Mouse (Mus musculus): Measurements from ENCODE around the gene Tacc2.
"Not testable (repeated sequence)": the region's sequence is repeated elsewhere in the genome, so short reads cannot be mapped to it uniquely, and the experiment has no call there.

Gene Tacc2

DNA sequence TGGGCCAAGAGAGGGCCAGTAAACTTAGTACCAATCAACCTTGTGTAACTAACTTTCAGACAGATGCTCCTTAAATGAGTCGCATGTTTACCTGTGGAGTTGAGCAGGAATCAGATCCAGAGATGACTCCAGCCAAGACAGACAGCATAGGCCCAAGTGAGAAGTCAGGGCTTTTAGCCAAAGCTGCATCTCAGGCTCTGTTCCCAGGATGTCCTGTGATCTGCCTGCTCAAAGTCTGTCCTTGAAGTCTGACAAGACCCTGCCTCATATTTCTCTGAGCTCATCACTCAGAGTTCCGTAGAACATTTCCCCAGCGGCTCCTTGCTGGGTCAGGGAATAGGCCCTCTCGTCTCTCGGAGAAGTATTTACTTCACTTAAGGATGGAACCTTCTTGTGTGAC, 73.4 kb downstream of the Tacc2 start:
- no peak for DNase-seq (ENCODE audit: low spot score in 2 of 2)

GRCm38 (mm10) chr7:130653036-130653555, 75.9 kb downstream of the Tacc2 start:
- no peak for DNase-seq (ENCODE audit: low spot score in 2 of 2)

- DNase-seq (ENCODE audit: low spot score in 2 of 2) = no peak
Observed at GRCm38 (mm10) chr7:130654562-130654961, 77.3 kb downstream of the Tacc2 start.

GRCm38 (mm10) chr7:130656965-130657364, 79.7 kb downstream of the Tacc2 start:
- no peak for DNase-seq (ENCODE audit: low spot score in 2 of 2)

DNA sequence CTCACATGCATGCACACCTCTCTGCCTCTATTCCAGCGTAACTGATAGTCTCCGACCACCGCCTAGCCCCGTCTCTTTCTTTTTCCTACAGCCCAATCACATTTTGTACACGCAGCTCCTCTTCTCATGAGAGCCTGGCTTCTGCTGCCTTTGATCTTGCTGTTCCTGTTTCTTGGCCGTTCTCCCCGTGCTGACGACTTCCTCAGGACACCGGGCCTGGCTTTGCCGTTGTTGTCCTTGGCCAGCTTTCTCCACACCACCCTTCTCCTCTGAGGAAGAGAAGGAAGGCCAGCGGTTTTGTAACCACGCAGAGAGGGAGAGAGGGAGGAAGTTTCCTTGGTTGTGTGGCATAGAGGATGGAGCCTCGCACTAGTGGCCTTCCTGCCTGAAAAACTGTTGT, 80.5 kb downstream of the Tacc2 start:
- DNase-seq (ENCODE audit: low spot score in 2 of 2) = no peak

DNA sequence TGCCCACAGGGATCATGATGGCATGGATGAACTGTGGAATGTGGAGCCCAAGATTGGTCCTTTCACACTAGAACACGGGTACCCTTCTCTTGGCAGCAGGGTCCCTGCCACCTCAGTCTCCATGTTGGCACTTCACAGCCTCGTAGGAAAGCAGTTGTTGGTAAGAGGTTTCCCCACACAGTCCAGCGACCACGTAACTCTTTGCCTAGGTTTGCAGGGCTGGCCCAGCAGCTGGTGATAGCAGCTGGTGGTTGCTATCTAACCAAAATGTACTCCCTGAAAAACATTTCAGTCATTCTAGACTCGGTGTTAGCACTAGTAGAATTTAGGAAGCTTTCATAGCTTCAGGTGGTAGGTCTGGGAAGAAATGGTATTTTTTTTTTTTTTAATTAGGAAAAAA, 81.9 kb downstream of the Tacc2 start:
- no peak for DNase-seq (ENCODE audit: low spot score in 2 of 2)

- no peak for DNase-seq (ENCODE audit: low spot score in 2 of 2)
Observed at GRCm38 (mm10) chr7:130662250-130662649, 85.0 kb downstream of the Tacc2 start.

DNA sequence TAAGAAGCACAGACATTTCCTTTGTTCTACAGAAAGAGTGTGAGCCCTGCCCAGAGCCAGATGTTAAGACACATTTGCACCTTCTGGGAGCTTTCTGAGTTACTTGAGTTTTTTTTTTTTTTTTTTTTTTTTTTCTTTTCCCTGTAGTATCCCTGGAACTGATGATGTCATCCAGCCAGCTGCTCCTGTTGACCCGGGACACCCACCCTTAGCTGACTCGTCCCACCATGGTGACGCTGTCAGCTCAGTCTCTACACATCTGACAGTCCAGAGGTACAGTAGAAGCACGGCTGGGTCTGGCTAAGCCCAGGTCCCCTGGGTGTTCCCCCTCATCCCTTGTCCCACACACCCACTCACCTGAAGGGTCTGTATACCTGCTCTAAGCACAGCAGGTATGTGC, 85.6 kb downstream of the Tacc2 start:
- DNase-seq (ENCODE audit: low spot score in 2 of 2) = no peak

GRCm38 (mm10) chr7:130664037-130664436, 86.8 kb downstream of the Tacc2 start:
- DNase-seq (ENCODE audit: low spot score in 2 of 2) = no peak

- no peak for DNase-seq (ENCODE audit: low spot score in 2 of 2)
Observed at GRCm38 (mm10) chr7:130664629-130665028, 87.4 kb downstream of the Tacc2 start.

DNA sequence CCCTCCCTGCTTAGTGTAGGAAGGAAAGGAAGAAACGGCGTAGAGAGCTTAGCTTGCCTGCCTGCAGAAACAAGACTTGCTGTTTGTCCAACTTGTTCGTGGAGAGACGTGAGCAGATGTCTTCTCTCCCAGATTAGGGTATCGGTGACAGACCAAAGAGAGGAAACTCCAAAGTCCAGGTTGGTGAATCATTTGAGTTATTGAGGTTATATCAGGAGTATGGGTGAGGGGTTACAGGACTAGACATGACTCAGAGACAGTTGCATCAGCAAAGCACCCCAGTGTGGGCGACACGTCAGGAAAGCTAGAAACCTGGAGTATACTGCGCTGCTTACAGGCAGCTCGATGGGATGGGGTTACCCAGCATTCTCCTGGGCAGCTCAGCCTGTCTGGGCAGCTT, 88.1 kb downstream of the Tacc2 start:
- no peak for DNase-seq (ENCODE audit: low spot score in 2 of 2)

GRCm38 (mm10) chr7:130668013-130668412, 90.8 kb downstream of the Tacc2 start:
- DNase-seq (ENCODE audit: low spot score in 2 of 2) = not testable (repeated sequence)

DNA sequence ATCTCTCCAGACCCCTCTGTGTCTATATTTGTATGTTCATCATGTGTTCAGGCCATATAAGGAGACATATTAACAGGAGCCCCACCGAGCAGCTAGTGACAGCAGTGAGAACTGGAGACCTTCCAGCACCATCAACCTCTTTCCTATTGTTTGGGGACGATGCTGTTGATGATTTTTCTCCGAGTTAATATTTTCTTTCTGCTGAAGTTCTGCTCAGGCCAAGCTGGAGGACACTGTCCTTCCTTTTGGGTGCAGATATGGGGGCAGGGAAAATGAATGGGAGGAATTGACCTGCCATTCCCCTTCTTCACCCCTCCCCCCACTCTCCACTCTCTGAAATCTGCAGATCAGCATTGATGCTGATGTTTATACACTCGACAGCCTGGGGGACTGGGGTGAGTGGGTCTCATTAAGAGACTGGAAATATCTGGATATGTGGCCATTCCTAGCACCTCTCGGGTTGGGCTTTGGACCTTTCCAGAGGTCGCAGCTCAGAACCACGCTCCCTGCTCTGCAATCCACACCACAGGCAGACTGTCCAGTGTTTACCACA, 91.6 kb downstream of the Tacc2 start:
- no peak for DNase-seq (ENCODE audit: low spot score in 2 of 2)

DNA sequence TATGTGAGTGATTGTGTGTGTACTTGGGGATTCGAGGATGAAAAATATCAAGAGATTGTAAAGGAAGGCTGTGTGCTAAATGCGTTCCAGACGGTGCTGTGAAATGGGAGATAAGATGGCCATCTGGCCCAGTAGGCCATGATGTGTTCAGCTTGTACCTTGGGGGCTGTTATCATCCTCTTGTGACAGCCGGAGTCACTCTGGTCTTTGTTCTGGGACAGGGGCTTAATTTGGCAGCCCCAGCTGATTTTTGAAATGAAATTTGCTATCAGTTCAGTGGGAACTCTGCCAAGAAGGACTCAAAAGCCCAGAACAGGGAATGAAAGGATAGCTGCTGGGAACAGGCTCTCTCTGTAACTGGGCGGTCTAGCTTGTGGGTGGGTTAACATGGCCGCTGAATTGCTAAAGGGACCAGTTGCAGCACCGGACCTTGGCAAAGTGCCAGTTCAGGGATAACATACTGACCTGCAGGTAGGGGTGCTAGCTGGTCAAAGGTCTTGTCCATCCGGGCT, 92.2 kb downstream of the Tacc2 start:
- DNase-seq (ENCODE audit: low spot score in 2 of 2) = no peak

DNA sequence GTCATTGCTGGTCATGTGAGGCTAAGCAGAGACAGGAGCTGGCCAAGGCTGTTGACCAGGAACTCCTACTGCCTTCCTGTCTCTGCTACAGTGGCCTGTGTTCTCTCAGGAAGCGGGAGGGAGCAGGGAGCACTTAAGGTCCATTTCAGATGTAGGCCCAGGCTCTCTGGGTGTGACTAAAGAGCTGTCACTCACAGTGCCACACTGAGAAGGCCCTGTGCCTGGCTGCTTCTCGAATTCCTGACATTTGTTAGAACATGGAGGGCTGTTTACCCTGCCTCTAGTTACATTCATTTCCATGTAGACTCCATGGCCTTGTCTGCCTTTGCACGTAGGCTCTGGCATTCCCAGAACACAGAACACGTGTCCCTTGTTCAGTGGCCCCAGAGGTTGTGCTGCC, 93.1 kb downstream of the Tacc2 start:
- no peak for DNase-seq (ENCODE audit: low spot score in 2 of 2)

DNA sequence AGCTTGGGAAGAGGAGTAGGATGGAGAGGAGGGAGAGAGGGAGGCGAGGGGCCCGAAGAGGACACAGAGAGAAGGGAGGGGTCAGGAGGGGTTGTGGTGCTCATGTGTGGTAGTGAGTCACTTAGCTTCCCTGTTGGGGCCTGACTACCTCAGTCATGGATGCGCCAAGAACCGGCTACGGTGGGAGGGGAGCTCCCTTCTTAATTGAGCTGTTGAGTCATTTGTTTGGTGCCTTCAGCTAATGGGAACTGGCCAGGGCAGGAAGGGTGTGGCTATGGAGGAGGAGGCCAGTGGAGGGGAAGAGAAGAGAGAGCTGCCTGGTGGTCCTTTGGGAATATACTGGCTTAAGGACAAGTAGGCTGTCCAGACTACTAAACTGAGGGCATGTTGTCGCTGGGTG, 94.1 kb downstream of the Tacc2 start:
- DNase-seq (ENCODE audit: low spot score in 2 of 2) = no peak

DNA sequence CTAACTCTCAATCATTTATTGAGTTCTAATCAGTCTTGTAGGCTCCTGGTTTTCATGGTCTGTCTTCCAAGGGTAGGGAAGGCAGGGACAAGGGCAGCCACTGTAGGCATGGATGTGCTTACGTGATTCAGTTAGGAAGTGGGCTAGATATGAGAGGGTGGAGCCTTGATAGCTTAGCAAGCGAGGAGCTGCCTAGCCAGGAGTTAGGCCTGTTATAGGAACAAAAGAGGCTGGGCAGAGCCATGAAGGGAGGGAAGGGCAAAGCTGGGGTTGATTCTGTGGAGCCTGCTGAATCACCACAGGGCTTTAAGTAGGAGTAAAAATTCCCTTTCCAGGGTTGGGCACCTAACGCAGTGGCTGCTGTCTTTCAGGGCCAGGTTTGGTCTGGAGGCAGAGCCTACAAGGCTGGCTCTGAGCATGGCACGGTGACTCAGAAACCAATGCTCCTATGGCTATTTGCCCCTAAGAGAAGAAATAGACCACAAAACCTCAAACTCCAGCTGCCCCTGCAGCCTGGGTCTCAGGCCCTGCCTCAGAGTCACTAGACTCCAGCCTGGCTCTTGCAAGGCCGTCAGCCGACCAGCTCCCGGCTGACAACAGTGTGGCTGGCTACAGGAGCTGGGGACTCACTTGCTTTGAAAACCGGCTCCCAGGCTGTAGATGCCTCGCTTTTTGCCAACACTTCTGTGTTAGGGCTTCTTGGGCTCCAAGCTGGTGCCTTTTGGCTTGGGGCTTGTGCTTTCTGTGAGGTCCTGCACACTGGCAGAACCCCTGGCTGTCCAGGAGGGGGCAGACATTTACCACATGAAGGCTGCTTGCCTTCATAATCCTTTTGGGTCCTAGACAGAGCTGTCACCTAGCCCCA, 96.2 kb downstream of the Tacc2 start:
- DNase-seq (ENCODE audit: low spot score in 2 of 2) = peak; percentile 35 to 54

DNA sequence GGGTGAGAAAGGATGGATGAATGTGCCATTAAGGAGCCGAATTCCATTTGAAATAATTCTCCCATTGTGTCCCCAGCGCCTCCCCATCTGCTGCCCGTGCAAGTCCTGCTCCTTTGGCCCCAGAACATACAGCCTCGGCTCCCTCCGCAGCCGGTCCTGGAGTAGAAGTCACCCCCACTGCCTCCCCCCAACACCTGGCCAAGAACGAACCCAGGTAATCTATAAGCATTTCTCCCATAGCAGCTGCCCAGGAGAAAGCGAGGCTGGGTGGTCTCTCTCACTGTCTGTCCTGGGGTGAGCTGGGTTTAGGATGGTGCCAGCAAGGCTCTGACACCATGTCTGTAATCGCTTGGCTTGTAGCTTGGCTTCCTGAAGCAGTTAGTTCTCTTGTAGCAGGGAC, 97.3 kb downstream of the Tacc2 start:
- no peak for DNase-seq (ENCODE audit: low spot score in 2 of 2)

- DNase-seq (ENCODE audit: low spot score in 2 of 2) = no peak
Observed at GRCm38 (mm10) chr7:130676885-130677540, 99.8 kb downstream of the Tacc2 start.

GRCm38 (mm10) chr7:130677541-130678274, 100.5 kb downstream of the Tacc2 start:
- DNase-seq (ENCODE audit: low spot score in 2 of 2) = no peak

GRCm38 (mm10) chr7:130678414-130678813, 101.2 kb downstream of the Tacc2 start:
- DNase-seq (ENCODE audit: low spot score in 2 of 2) = no peak

- DNase-seq (ENCODE audit: low spot score in 2 of 2) = peak; percentile 89 to 92
Observed at GRCm38 (mm10) chr7:130681798-130682197, 104.6 kb downstream of the Tacc2 start.

Measured in right cerebral cortex, adult 2 months (tissue).